Mouse (Mus musculus) mouse embryonic stem cell (cell line): Measurements from ENCODE around the gene Gm36079.
"Not testable (repeated sequence)": the region's sequence is repeated elsewhere in the genome, so short reads cannot be mapped to it uniquely, and the experiment has no call there.

Experiments
- in situ Hi-C, 2 experiments: fragments of 300-500 bp; cut with MboI; formaldehyde crosslinking; loops; 1 replicate in 1 of 2; 3 replicates in 1 of 2; pipeline ENCODE4 v1.14.3; 2019 to 2020; ENCODE audit warnings: low sequenced_read_pairs in 2 of 2, low pct_unique_long_range_greater_than_20kb in 1 of 2, mixed read lengths in 1 of 2; ENCODE audit not compliant: unreplicated experiment in 1 of 2

The Gm36079 gene

GRCm38 (mm10) chr13:120025004-120025403 lies 1.8 kb downstream of the Gm36079 start:
- in situ Hi-C loops: not testable (repeated sequence)

DNA sequence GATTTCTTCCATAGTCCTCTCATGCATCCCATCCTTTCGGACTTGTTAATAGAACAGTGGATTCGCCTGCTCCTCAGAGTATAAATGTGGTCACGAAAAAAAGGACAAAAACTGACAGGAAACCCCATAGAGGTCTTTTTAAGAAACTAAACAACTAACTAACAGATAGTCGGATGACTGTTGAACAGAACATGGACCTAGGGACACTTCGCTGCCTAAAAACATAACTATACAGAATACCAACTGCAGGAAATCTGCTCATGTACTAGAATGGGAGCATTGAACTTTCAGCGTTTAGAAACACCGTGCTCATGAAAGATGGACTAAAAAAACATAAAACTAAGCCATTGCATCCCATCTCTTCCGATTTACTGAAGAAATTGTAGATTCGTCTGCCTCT lies 2.2 kb downstream of the Gm36079 start:
- in situ Hi-C loops: not testable (repeated sequence)

- in situ Hi-C loops: not testable (repeated sequence)
Measured at GRCm38 (mm10) chr13:120021477-120021876, 5.3 kb downstream of the Gm36079 start.

DNA sequence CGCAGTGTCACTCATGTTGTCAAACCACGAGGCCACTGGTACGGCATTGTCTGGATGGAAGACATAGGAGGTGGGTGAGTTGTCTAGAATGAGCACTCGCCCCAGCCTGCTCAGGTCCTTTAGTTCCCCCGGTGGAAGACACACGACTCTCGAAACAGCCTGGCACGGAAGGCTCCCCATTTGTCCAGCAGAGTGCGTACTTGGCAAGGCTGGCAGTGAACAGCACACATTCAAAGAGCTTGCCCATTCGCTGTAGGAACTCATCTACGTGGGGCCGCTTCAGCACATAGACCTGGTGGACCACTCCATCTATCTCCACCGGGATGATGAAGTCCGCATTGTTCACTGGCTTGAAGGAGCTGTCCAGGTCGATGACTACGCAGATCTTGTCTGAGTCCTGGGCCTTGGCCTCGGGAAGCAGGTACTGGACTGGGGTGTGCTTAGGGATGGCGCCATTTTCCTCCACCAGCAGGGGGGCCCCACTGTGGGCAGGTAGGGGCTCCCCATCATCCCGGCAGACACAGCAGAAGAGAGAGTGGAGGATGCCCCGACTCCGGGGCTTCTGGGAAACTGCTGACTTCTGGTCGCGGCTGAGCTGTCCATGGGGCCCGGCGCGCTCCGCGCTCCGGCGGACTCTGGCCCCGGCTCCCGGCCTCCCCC lies 11.3 kb downstream of the Gm36079 start:
- in situ Hi-C loops: not testable (repeated sequence)

DNA sequence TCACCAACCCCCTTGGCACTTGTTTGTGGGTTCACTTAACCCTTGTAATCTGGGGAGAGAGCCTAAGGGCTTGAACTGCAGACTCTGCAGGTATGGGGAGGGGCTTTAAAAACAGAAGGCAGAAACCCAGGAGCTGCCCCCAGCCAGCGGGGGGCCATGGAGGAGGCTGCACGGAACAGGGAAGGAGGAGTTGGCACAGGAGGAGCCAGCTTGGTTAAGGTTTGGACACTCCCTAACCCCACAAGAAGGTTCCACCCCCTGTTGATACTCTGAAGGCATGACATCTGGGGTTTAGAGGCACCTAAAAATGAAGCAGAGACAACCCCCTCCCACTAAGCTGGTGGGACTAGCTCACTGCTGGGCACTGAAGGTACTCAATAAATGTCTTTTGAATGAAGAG lies 12.8 kb downstream of the Gm36079 start:
- in situ Hi-C loops: not testable (repeated sequence)

DNA sequence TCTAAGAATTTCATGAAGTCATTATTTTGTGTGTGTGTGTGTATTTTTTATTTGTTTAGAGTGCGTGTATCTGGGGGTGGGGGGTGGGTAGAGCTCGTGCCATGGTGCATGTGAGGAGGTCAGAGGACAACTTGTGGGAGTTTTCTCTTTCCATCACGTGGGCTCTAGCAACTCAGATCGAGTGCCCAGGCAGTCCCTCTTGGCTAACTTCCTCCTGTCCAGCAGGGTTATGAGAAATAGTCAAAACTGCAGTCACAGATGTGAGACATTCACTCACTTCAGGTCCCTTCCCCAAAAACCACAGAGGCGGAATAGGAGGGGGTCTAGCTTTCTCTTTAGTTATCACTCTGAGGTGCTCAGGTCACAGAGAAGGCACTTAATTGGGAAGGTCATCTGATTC lies 13.3 kb downstream of the Gm36079 start:
- in situ Hi-C loops: not testable (repeated sequence)

- in situ Hi-C loops: not testable (repeated sequence)
Measured at GRCm38 (mm10) chr13:120010068-120010467, 16.7 kb downstream of the Gm36079 start.

- in situ Hi-C loops: not testable (repeated sequence)
Measured at GRCm38 (mm10) chr13:119999215-119999614, 27.6 kb downstream of the Gm36079 start.

DNA sequence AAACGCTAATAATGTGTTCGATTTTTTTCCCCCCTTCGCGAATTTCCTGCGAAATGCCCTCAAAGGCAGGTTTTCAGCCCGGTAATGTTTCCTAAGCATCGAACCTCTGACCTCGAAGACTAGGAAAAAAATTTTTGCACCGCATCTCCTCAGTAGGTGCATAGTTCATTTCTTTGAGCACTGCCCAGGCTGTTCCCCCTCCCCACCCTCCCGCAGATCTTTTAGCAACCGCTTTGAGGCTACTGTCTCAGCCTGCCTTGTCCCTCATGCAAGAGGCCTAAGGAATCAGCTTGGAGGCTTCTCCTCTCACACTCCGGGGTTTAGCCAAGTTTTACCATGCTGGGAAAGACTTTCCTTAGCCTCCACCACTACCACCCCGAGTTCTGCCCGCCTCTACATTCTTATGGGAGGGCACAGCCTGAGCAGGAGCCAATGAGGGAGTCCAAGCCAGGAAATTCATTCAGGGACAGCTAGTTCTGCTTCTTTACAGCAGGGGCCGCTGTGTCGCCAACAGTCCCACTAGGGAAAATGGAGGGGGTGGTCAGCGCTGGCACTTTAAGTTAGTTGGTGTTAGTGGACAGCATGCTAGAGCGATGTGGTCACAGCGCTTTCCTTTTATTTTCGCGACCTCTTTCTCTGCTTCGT lies 28.2 kb downstream of the Gm36079 start:
- in situ Hi-C loops: not testable (repeated sequence)

DNA sequence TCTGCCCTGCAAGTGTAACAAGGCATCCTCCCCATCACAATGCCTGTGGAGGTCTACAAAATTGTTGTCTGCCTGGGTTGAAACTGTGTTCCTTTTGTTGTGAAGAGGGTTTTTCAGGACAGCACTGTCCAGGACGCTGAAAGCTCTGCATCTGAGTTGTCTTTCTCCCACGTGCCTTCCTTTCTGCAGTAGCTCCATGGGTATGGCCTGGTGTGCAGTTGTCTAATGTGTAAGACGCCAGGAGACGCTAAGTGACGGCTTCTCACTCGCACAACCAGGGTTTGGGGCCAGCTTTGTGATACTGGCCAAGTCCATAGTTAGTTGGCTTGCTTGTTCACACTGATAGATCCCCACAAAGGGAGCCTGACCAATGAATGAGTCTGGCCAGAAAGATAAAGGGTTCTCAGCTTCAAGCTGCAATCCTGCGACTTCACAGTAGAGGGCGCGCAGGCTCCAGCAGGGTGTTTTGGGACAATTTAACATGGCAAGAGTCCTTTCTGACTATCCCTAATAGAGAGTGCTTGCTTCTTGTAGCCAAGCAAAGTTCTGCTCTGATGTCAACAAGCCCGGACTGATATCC lies 34.8 kb downstream of the Gm36079 start:
- in situ Hi-C loops: not testable (repeated sequence)

DNA sequence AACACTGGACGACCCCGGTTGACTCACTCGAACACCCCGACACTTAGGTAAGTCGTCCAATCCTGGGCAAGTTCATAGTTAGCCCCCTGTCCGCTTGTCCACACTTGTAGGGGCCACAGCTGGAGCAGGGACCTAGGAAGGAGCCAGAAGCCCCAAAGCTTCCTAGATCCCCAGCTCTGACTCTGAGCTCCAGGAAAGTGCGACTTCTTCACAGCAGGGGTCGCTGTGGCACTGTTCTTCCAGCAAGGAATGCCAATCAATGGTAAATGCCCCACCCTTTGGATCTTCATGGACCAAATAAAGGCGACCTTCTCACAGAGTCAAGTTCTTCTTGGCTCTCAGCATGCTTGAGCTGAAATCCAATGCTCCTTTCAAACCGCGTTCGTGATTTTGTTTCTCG lies 35.5 kb downstream of the Gm36079 start:
- in situ Hi-C loops: not testable (repeated sequence)
